Mouse (Mus musculus): ENCODE results near the gene Foxs1.

GRCm38 (mm10) chr2:152943568-152943967 lies 10.6 kb upstream of the Foxs1 start:
- TF ChIP-seq GATA1 (IDR thresholded peaks at IDR 0.05; ENCODE audit: borderline replicate concordance, low read length) (no peak), FLI1 (IDR thresholded peaks at IDR 0.05; ENCODE audit: low read length) (no peak)
